Mouse (Mus musculus) cerebellum, adult 9-11 months (tissue): Measurements from ENCODE around the gene Cyp4a32.
"Not testable (repeated sequence)": the region's sequence is repeated elsewhere in the genome, so short reads cannot be mapped to it uniquely, and the experiment has no call there.

Source experiments
- DNase-seq: peaks from one replicate; pipeline ENCODE4 v3.0.0; 2022

The Cyp4a32 gene

GRCm38 (mm10) chr4:115600611-115601010 lies at the start of gene Cyp4a32:
Gene Cyp4a32, plus strand, starts transcription at chr4:115600969.
- not testable (repeated sequence) for DNase-seq

DNA sequence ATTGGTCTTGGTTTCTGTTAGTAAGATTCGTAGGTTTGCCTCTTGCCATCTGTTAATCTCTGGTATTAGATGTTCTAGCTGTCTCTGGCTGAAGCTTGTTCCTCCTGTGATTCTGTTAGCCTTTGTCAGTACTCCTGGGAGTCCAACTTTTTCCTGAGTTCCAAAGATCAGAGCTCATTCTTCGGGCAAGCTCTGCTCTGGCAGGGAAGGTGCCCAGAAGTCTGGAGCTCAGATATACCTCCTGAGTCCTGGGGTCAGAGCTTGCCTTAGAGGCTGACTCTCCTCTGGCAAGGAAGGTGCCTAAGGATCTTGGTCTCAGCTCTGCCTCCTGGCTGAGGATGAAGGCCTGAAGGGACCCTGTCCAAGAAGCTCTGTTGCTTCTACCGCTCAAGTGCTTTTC lies 48.0 kb upstream of the Cyp4a32 start:
- DNase-seq = no peak

DNA sequence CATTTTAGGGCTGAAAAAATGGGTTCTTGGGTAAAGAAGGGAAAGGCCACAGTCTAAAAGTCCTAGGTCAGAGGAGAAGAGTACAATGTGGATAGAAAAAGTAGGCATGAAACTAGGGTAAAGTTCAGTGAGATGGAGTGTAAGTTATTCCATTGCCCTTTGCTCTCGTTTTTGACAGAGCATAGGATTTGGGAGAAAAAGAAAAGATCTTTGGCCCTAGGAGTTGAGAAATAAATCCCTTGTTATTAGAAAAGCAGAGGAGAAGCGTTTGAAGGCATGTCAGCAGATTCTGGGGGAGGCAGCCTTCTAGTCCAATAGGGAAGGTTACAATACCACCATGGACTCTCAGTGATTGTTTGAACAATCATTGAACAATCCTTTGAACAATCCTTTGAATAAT lies 45.3 kb upstream of the Cyp4a32 start:
- DNase-seq = no peak

- no peak for DNase-seq
Observed at GRCm38 (mm10) chr4:115557861-115558561, 42.8 kb upstream of the Cyp4a32 start.

GRCm38 (mm10) chr4:115561236-115561635 lies 39.5 kb upstream of the Cyp4a32 start:
- not testable (repeated sequence) for DNase-seq

GRCm38 (mm10) chr4:115563401-115563800 lies 37.4 kb upstream of the Cyp4a32 start, which contains the start of gene Cyp4a31:
Gene Cyp4a31, plus strand, starts transcription at chr4:115563649.
- DNase-seq = no peak

DNA sequence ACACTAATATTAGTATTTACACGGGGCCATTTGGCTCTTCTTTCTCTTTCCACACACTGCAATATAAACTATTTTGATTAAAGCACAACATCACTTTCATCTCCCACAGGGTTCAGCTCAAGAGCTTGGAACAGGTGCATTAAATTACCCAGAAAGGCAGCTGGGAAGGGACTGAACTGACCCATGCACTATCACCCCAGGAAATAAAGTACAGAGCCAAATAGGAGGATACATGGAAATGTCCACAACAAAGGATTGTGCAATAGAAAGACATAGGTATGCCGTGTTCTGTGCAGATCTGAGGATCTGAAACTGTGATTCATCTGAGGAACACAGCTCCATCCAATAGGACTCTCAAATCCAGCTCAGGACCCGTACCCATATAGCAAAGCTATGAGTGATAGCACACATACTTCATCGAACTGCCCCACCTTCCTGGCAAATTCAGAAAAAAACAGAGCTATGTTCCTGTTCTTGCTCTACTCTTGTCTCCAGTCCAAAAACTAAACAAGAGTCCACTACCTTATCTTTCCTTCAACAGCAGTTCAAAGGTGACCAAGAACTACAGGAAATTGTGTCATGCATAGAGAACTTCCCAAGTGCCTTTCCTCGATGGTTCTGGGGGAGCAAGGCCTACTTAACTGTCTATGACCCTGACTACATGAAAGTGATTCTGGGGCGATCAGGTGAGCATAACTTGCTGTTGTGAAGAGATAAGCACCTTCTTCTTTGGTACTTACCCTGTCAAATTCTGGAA lies 36.1 kb upstream of the Cyp4a32 start:
- DNase-seq = not testable (repeated sequence)

DNA sequence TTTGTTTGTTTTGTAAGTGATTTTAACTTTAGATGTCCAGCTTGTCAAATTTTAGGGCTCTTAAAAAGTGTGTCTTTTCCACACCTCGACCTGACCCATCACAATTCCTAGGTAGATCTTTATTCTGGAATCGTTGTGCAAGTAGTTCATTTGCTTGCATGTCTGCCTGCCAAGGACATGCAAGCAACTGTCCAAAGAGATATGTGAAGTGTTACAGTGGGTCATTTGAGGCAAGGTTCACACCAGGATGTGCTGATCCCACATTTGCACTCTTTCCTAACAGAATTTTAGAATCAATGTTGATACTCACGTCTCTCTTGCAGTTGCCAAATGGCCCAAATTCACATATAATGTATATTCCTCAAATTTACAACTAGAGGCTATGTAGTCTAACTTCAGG lies 25.5 kb upstream of the Cyp4a32 start:
- DNase-seq = no peak

DNA sequence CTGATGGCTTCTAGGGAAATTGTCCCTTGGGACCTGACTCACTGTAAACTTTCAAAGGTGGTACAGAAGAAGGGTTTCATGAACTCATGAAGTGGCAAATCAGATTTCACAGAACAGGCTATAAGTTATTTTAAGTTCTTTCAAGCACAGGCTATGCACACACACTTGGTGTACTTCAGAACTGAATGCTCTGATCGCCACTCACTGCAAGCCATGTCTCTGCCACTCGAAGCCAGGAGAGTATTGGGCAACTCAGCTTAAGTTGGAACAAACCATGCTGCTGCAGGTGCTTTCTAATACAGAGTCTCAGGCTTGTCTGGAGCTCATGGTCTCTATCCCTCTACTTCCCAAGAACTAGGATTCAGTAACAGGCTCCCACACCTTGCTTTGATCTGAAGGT lies 25.0 kb upstream of the Cyp4a32 start:
- no peak for DNase-seq

DNA sequence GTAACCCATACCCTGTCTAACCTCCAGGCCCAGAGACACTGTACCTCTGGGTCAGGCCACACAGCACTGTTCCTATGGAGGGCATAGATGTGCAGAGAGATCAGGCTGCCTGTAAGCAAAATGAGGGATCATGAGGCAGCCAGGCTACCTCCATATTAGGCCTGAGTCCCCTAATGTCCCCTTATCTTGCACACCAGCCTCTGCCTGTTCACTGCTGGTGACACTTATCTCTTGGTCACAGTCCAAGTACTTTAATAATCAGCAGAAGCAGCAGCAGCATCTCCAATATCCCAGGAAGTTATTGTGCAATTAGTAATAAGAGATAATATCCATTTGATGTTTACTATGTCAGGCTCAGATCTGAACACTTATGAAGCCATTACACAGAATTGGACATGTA lies 17.7 kb upstream of the Cyp4a32 start:
- DNase-seq = no peak

DNA sequence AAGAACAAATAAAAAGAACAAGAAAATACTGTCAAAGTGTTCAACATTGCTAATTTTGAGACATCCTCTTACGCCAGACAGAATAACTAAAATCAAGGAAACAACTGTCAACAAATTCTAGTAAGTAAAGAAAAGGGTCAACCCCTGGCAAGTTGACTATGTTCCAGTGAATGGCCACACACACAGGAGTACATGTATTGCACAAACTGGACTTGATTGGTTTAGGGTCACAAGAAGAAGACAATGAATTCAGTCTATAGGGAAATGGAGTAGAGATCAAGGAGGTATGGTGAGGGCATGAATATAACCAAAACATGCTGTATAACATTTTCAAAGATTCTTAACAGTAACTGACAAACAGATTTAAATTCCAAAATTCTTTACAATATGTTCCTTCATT lies 4.4 kb upstream of the Cyp4a32 start:
- no peak for DNase-seq

- no peak for DNase-seq
Observed at GRCm38 (mm10) chr4:115596824-115597336, 3.9 kb upstream of the Cyp4a32 start.

DNA sequence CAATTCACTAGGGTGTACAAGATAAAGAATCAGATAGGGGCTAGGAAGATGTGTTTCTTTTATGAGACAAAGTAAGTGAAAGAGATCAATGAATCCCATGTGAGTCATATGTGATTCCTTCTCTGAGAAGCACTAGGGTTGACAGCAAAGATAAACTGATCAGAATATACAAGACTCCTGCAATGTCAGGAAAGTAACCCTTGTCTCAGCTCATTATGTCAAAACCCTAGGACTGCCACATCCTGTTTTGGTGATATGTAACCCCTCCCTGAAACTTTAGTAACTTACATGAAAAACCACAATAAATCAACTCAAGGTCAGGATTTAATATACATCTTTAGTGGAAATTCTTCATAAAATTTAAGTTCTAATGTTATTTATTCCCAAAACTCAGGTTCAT lies 13.2 kb downstream of the Cyp4a32 start:
- DNase-seq = no peak

- not testable (repeated sequence) for DNase-seq
Observed at GRCm38 (mm10) chr4:115625560-115625959, 24.8 kb downstream of the Cyp4a32 start.

- no peak for DNase-seq
Observed at GRCm38 (mm10) chr4:115642967-115643754, 42.4 kb downstream of the Cyp4a32 start.

DNA sequence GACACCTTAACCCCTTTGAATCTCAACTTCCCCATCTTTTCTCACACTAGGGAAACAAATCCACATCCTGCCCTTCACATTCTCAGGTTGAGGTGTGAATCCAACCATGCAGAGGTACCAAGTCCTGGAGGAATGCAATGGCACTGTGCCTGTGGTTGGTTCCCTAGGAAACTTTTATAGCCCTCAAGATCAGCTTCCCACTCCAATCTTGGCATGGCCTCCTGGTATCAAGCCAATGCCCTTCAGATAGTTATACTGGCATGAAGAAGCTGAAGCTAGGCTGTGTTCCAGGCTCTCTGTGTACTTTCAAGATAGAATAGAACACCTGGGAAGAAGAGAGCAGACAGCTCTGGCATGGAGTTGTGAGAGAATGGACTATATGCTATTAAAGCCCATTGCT lies 44.6 kb downstream of the Cyp4a32 start:
- DNase-seq = no peak

- DNase-seq = no peak
Observed at GRCm38 (mm10) chr4:115647580-115647979, 46.8 kb downstream of the Cyp4a32 start, which contains the start of gene Cyp4b1. Gene Cyp4b1, minus strand, starts transcription at chr4:115647723.

- no peak for DNase-seq
Observed at GRCm38 (mm10) chr4:115648752-115649151, 48.0 kb downstream of the Cyp4a32 start.

DNA sequence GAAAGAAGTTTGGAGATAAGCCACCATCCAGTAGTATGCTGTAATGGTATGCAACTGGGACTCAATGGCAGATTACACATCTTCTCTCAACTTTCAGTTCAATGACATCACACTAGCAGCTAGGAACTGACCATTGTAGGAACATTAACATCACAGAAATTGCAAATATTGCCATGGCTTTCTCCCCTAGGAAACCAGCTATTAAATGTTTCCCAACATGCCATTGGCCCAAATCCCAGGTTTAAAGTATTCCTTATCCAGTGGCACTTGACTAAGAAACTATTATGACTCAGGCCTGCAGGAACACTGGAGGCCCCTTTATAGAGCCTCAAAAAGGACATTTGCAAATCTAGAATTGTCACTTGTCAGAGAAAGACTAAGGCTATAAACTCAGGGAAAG lies 48.6 kb downstream of the Cyp4a32 start:
- DNase-seq = no peak

DNA sequence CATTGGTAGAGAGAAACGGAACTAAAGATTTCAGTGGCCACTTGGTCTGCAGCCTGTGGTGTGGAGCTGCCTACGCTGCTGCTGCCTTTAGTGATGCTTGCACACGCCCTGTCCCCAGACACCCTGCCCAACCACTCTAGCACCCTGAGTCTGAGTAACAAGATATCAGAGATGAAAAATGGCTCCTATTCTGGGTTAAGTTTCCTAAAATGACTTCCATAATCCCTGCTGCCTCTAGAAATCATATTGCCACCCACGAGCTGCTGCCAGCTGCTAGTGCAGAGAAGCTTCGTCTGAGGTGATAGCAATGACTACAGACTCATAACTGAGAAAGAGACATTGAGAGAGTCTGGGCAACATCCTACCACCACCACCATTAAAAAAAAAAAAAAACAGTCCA lies 50.1 kb downstream of the Cyp4a32 start:
- DNase-seq = no peak

GRCm38 (mm10) chr4:115655841-115656534 lies 55.2 kb downstream of the Cyp4a32 start:
- DNase-seq = not testable (repeated sequence)

GRCm38 (mm10) chr4:115656535-115656922 lies 55.8 kb downstream of the Cyp4a32 start:
- not testable (repeated sequence) for DNase-seq
